In the genomic region with DNA sequence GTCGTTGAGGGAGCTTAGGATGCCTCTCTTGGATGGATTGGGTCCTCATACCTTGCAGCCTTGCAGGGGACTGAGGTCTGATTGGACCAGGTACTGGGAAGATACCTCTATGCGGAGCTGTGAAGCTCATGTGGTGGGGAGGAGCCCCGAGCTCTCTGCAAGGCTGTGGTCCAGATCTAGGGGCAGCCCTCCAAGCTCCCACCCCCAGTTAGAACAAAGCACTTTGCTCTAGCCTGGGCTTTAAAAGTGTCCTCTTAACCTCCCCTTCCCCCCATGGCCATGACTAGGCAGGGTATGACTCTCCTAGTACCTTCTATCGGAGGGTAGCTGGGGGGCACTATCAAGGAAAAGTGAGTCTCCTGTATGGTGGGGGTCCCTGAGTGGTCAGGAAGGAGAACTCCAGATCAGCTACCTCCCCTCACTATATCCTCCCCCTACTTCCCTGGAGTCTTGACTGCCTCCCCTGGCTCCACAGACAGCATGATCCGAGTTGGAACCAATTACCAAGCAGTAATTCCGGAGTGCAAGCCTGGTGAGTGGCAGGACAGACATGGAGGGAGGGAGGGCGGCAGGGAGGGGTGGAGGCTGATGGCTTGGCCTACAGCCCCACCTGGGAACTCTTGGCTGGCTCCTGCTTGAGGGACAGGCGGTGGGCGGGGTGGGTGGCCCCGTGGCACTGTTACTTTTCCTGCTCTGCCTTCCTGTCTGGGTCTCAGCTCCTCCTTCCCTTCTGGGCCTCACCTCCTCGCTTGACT, we compare ENCODE assay signal across 8 mouse cellular contexts. TPM values are rescaled to one million over a fixed set of nuclear protein-coding genes. Genes with fewer than 3 reads are reported as not detected.
A peak's percentile ranks its signal among the peaks of the same experiment; 100 is the strongest.
DNase-seq lines count a peak whose midpoint lies in the region; ATAC-seq and TF ChIP-seq lines count a peak whose summit lies in the region.

No protein-coding gene starts in this region.

- H3K9me3 ChIP-seq in midbrain, embryonic 13.5 days, result no peaks in the 10 kb centered on the region

- peak overlapping the region; percentile 98 for H3K9ac ChIP-seq in midbrain, embryonic 13.5 days (replicated peaks)

- TF ChIP-seq CTCF in cerebellum, adult 2 months (IDR thresholded peaks at IDR 0.05; ENCODE audit: borderline replicate concordance, insufficient read depth, low read depth, low read length), result no peak

- peaks cover 34% of the 10 kb centered on the region for H3K4me1 ChIP-seq in cerebellum, adult 2 months (ENCODE audit: control insufficient read depth, insufficient read depth, low read length)
- peaks cover 79% of the 10 kb centered on the region for H3K4me1 ChIP-seq in midbrain, embryonic 13.5 days (replicated peaks)

- ATAC-seq in midbrain, embryonic 13.5 days, result no peak

- WGBS in cerebellum, adult 2 months, result 19% methylated on average over 11 of the region's 11 CpGs
- WGBS in midbrain, embryonic 13.5 days, result 6% methylated on average over 11 of the region's 11 CpGs

- no peak for TF ChIP-seq POLR2A in cerebellum, adult 2 months (IDR thresholded peaks at IDR 0.05; ENCODE audit: borderline replicate concordance, insufficient read depth, low read length)

- intact Hi-C loops in gastrocnemius, postnatal 36 days (cut with DNase I), result no loop called here

- peaks cover 42% of the 10 kb centered on the region for H3K36me3 ChIP-seq in midbrain, embryonic 13.5 days

- no peak overlapping the region for H3K27ac ChIP-seq in cerebellum, adult 2 months (ENCODE audit: insufficient read depth, low read length)
- H3K27ac ChIP-seq in midbrain, embryonic 13.5 days, result peak overlapping the region; percentile 99

- peak overlapping the region; percentile 20 for H3K4me3 ChIP-seq in cerebellum, adult 2 months (replicated peaks; ENCODE audit: insufficient read depth, low read depth, low read length)
- H3K4me3 ChIP-seq in midbrain, embryonic 13.5 days (replicated peaks), result peak overlapping the region; percentile 69

- H3K27me3 ChIP-seq in cerebellum, adult 2 months (ENCODE audit: control insufficient read depth, insufficient read depth, low read length), result no peaks in the 10 kb centered on the region
- H3K27me3 ChIP-seq in midbrain, embryonic 13.5 days, result no peaks in the 10 kb centered on the region

- peak overlapping the region; percentile 86 for H3K4me2 ChIP-seq in midbrain, embryonic 13.5 days (replicated peaks)

- DNase-seq in cerebellum, adult 2 months, result peak in 1 of 2 experiments; percentile 35
- no peak for DNase-seq in cerebellum, adult 8-10 months
- peak; percentile 54 for DNase-seq in 3134 (ENCODE audit: extremely low read depth, insufficient read length, low spot score)
- peak; percentile 54 for DNase-seq in embryo, embryonic 10.5 days (ENCODE audit: low spot score)
- peak; percentile 57 for DNase-seq in heart, postnatal 4 days
- no peak for DNase-seq in adrenal gland, adult 2 months
- DNase-seq in gastrocnemius, postnatal 36 days, result no peak

RNA-seq across cellular contexts. Expression of a gene that starts 2.3 kb away (rescaled TPM):
- polyA plus RNA-seq in cerebellum, adult 2 months (2012; rRNA removed), result 8.7 and 9.2 TPM in 2 replicates
- total RNA-seq in heart, postnatal 4 days (2021), result 10 to 100 TPM; 19.0 to 19.2 TPM
- polyA plus RNA-seq in midbrain, embryonic 13.5 days (2015; fragmentation: Nextera tagmentation; extraction: Ambion mirVana), result 41.1 and 52.8 TPM in 2 replicates
- total RNA-seq in adrenal gland, adult 2 months (2021), result 1 to 10 TPM; 1.9 to 6.3 TPM
- polyA plus RNA-seq in adrenal gland, adult 2 months (2012; rRNA removed), result 4.7 and 7.4 TPM in 2 replicates
- 1 to 10 TPM; 1.8 to 2.1 TPM for total RNA-seq in gastrocnemius, postnatal 36 days (2021)

RNA-seq across cellular contexts. Expression of a gene that starts 28.5 kb away (rescaled TPM):
- polyA plus RNA-seq in cerebellum, adult 2 months (2012; rRNA removed), result 44.8 and 46.2 TPM in 2 replicates
- total RNA-seq in heart, postnatal 4 days (2021), result 10 to 100 TPM; 34.3 to 36.9 TPM
- 73.7 and 74.6 TPM in 2 replicates for polyA plus RNA-seq in midbrain, embryonic 13.5 days (2015; fragmentation: Nextera tagmentation; extraction: Ambion mirVana)
- total RNA-seq in adrenal gland, adult 2 months (2021), result 10 to 100 TPM; 18.5 to 19.9 TPM
- polyA plus RNA-seq in adrenal gland, adult 2 months (2012; rRNA removed), result 18.0 and 19.9 TPM in 2 replicates
- total RNA-seq in gastrocnemius, postnatal 36 days (2021), result 10 to 100 TPM in 1 of 2 experiments, 1 to 10 TPM in 1; 7.8 to 11.3 TPM

RNA-seq across cellular contexts. Expression of a gene that starts 52.1 kb away (rescaled TPM):
- 1,171 and 1,228 TPM in 2 replicates for polyA plus RNA-seq in cerebellum, adult 2 months (2012; rRNA removed)
- total RNA-seq in heart, postnatal 4 days (2021), result 100 to 1,000 TPM; 836 to 917 TPM
- polyA plus RNA-seq in midbrain, embryonic 13.5 days (2015; fragmentation: Nextera tagmentation; extraction: Ambion mirVana), result 750 and 771 TPM in 2 replicates
- total RNA-seq in adrenal gland, adult 2 months (2021), result 1,000 to 10,000 TPM; 1,087 to 1,191 TPM
- 2,774 and 3,841 TPM in 2 replicates for polyA plus RNA-seq in adrenal gland, adult 2 months (2012; rRNA removed)
- 10 to 100 TPM; 80.2 to 87.0 TPM for total RNA-seq in gastrocnemius, postnatal 36 days (2021)

Comparison
In these comparisons a context has a peak if more than half of its experiments do, and no peak if none do; other contexts are left out.
1. DNase-seq: peak in 3134 (single experiment), embryo, embryonic 10.5 days (single experiment) and heart, postnatal 4 days (single experiment); none in cerebellum, adult 8-10 months (single experiment), adrenal gland, adult 2 months (single experiment) and gastrocnemius, postnatal 36 days (0 of 2).
2. RNA of a gene that starts 52.1 kb away (total RNA-seq): 1,087 to 1,191 TPM in adrenal gland, adult 2 months and 836 to 917 TPM in heart, postnatal 4 days; 80.2 to 87.0 TPM in gastrocnemius, postnatal 36 days; every median in the first group is over 4 times any median in the second.